Mouse (Mus musculus): ENCODE measurements around the gene Pam.
A peak's percentile ranks its signal among the peaks of the same experiment; 100 is the strongest.

The Pam gene

DNA sequence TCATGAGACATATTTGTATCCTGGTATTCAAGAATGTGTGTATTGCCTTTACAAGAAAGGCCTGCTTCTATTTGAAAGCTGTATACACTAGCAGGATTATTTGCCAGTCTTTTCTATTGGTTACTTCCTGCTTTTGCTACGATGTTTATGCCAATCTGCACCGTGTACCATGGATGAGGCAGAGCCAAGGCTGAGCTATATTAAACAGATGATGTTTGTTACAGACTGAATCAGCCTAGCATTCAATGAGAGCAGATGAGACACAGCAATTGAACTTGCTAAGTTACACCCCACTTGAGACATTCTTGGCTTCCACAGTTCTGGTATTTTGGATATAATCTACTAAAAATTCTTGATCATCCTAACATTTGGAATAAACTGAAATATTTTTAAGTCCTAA lies 267.9 kb downstream of the Pam start:
- no peak for DNase-seq (ENCODE audit: low spot score)

DNA sequence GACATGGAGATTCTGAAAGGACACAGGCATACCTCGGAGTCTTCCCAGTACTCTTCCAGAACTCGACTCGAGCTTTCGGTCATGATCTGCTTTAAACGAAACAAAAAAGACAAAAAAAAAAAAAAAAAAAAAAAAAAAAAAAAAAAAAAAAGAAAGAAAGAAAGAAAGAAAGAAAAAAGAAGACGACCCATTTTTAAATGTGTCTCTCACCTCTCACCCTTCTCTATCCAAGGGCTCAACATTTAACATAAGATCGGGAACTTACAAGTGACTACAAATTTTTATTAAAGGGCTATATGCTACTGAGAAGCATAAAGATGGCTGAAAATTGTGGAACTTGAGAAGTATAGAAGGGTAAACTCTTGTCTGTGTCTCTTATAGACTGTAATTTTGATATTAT lies 272.5 kb downstream of the Pam start:
- DNase-seq (ENCODE audit: low spot score) = no peak

DNA sequence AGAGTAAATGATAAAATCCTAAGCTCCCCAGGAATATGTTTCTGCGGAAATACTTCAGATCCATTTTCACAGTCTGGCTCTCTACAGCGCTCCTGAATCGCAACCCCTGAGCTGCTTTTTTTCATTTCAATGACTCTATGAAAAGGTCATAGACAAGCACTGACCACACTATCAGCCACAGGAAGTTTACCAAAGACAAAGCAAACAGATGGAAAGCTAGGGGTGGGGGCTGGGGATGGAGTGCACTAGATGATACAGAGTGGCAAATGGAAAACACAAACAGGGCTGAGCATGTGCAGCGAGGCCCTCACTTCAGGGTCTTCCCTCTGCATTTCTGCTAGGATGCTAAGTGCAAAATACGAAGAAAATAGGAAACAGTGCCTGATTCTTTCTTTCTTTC lies 273.2 kb downstream of the Pam start:
- DNase-seq (ENCODE audit: low spot score) = no peak

DNA sequence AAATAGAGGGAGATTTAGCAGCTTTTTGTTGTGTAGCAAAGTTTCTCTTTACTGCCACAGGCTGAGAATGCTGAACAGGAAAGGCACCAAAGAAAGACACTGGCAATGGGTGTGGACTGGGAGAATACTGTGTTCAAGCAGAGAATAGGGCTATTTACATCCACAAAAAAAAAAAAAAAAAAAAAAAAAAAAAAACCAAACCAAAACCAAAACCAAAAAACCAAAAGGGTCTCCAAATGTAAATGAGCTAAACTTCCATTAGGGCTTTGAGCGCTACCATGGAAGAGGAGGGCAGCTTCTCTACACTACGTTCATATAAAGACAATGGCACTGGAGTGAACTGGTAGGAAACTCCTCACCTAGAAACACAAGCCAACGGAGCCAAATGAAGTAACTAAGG lies 274.2 kb downstream of the Pam start:
- no peak for DNase-seq (ENCODE audit: low spot score)

DNA sequence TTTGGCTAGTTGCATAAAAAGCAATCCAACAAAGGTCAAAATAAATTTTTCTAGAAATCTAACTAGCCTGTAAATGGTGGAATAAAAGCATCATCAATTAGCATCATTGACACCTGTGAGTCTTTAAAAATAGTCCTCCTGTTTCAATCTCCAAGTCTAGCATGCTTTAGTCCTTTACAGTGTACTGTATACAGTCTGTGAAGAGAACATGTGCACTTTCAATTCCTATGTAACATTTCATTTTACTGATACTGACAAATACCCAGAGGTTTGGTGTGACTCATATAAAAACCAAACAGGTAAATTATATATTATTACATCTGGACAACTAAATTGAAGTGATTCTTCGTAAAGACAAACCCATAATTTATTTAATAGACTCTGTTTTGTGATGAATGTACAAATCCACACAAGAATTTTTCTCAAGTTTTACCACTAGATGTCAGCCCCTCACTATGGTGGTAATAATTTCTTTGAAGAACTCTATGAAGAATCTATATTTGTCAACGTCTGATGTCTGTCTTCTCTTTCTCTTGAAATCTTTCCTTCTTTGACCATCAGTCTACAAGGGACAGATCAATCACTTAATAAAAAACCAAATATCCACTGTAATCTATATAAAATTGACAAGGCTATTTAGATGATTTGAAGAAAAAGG lies 286.1 kb downstream of the Pam start:
- DNase-seq (ENCODE audit: low spot score) = no peak

DNA sequence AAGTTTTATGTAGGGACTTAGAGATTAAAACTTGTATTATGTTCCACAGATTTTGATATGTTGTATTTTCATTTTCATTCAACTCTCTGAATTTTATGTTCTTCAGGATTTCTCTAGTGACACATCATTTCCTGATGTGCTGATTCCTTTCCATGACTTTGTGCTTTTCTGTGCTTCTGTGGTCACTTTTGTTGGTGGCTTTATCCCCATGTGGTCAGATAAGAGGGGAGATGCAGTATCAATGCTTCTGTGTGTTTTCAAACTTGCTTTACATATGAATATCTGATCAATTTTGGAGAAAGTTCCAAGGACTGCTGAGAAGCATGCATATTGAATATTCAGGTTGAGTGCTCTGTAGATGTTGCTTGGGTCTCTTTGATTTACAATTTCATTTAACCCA lies 290.9 kb downstream of the Pam start:
- DNase-seq (ENCODE audit: low spot score) = no peak

- DNase-seq (ENCODE audit: low spot score) = no peak
Measured at GRCm38 (mm10) chr1:97802207-97802902, 293.1 kb downstream of the Pam start.

GRCm38 (mm10) chr1:97795936-97796335 lies 299.5 kb downstream of the Pam start:
- DNase-seq (ENCODE audit: low spot score) = no peak

GRCm38 (mm10) chr1:97794110-97794509 lies 301.3 kb downstream of the Pam start:
- DNase-seq (ENCODE audit: low spot score) = no peak

- no peak for DNase-seq (ENCODE audit: low spot score)
Measured at GRCm38 (mm10) chr1:97788490-97788889, 307.0 kb downstream of the Pam start.

DNA sequence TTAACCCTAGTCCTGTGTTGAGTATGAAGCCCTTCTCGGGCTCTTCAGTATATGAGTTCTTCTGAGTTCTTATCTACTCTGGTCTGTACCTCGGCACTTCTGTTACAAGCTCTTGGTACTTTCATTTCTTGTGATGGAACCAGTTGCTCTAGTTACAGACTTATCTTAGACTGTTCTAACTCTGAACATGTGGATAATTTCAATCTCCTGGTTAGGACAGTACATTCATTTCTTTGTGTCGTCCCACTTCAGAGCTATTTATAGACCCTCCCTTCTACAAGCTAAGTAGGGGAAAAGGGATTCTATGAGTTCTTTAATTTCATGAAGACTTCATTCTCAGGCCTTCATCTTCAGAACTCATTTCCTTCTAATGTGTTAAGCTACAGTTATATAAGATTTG lies 307.8 kb downstream of the Pam start:
- DNase-seq (ENCODE audit: low spot score) = no peak

- no peak for DNase-seq (ENCODE audit: low spot score)
Measured at GRCm38 (mm10) chr1:97785685-97786393, 309.6 kb downstream of the Pam start.

- DNase-seq (ENCODE audit: low spot score) = no peak
Measured at GRCm38 (mm10) chr1:97784928-97785327, 310.5 kb downstream of the Pam start.

DNA sequence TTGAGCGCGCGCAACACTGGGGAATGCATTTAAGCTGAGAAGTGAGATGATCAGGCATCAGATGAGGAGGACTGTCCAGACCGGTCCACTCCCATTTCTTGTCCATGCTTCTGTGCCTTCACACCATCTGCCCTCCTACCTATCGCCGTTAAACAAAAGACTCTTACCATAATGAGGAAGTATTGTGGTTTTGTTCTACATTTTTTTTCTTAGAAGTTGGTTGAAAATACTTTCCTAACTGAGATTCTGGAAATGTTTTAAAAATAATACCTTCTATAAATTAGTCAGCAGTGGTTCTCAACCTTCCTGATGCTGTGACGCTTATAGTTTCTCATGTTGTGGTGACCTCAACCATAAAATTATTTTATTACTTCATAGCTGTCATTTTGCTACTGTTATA lies 313.8 kb downstream of the Pam start:
- DNase-seq (ENCODE audit: low spot score) = no peak

DNA sequence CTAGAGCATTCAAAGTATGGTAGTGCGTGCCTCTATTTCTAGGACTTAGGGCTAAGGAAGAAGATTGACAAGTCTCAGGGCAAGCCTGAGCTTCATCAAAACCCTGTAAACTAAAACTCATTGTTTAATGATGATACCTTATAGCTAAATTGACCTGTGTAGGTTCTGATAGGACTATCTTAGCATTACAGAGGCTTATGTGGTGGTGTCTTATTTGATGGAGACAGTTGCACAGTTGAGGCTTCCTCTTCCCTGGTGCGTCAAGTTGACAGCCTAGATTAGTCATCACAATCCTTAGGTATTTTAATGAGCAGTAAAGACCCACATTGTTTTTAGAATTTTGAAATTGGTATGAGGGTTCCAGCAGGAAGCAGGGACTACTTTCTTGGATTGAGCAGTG lies 321.5 kb downstream of the Pam start:
- DNase-seq (ENCODE audit: low spot score) = no peak

GRCm38 (mm10) chr1:97773362-97773761 lies 322.1 kb downstream of the Pam start:
- DNase-seq (ENCODE audit: low spot score) = no peak

GRCm38 (mm10) chr1:97771727-97772126 lies 323.7 kb downstream of the Pam start:
- no peak for DNase-seq (ENCODE audit: low spot score)

GRCm38 (mm10) chr1:97771118-97771517 lies 324.3 kb downstream of the Pam start:
- DNase-seq (ENCODE audit: low spot score) = no peak

- DNase-seq (ENCODE audit: low spot score) = peak; percentile 90
Measured at GRCm38 (mm10) chr1:97769904-97770753, 325.3 kb downstream of the Pam start, which contains the start of the genes Gin1 and Ppip5k2. Gene Gin1, plus strand, starts transcription at chr1:97770172. Gene Ppip5k2, minus strand, starts transcription at chr1:97770411.

DNA sequence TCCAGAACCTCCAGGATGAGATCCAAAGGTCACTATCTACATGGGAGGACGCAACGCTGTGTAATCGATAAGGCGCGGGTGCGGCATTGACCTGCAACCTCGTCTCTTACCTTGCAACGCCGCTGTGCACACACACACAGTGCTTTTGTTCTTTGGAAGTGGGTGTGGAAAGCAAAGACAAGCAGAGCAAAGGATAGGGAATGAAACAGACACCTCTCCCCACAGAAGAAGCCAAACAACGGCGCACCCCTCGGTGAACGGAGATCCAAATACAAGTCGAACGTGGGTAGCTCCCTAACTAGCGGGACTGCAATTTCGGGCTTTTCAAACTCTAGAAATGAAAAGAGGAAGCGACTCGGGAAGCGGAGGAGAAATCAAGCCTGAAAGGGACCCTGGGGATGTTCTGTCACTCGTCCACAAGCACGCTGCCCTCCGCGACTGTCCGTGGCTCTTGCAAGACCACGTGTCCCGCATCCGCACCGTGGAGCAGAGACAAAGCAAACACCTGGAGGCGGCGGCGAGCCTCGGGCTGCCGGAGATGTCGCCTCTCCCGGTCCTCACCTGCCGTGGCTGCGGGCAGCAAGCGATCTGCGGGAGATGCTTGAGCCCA lies 326.0 kb downstream of the Pam start:
- peak; percentile 33 for DNase-seq (ENCODE audit: low spot score)

GRCm38 (mm10) chr1:97768906-97769293 lies 326.5 kb downstream of the Pam start:
- DNase-seq (ENCODE audit: low spot score) = no peak

- no peak for DNase-seq (ENCODE audit: low spot score)
Measured at GRCm38 (mm10) chr1:97768089-97768488, 327.4 kb downstream of the Pam start.
